Mouse (Mus musculus) adipocyte (in vitro differentiated cells): Measurements from ENCODE around the gene Olfr1318.

Experiments
- DNase-seq: peaks from one replicate; pipeline ENCODE4 v3.0.0-alpha.2; 2016; ENCODE audit warnings: low spot score

The Olfr1318 gene

GRCm38 (mm10) chr2:112153898-112154297 lies at the start of gene Olfr1318:
Olfr1318 (plus strand) TSS chr2:112154198.
- DNase-seq = no peak

DNA sequence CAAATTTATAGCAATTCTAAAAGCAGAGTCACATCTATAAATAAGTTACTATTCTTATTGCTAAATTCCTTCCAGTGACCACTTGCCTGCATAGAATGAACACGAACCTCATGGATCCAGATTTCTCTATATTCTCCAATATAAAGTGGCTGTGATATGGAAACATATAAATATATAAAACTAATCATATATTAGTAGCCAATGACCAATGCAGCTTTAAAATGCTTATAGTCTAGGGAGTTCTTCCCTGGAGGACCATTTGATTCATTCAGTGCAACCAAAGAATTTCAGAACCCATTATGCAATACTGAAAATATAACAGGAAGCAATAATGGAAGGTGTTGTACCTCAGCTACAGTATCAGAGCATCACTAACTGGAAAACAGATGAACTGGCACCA lies 38.7 kb upstream of the Olfr1318 start, which contains the start of gene Olfr1315-ps1:
Gene Olfr1315-ps1, minus strand, starts transcription at position 101 of the 400 bp plus-strand sequence.
- DNase-seq = no peak

DNA sequence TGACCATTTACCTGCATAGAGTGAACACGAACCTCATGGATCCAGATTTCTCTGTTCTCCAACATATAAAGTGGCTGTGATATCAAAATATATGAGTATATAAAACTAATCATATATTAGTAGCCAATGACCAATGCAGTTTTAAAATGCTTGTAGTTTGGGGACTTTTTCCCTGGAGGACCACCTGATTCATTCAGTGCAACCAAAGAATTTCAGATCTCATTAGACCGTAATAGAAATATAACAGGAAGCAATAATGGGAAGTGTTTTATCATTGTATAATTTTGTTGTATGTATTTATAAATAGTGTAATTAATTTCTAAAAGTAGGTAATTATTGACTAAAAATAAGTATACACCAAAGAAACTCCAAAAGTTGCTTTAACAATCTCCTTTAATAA lies 19.1 kb upstream of the Olfr1318 start, which contains the start of gene Olfr1316:
Gene Olfr1316, minus strand, starts transcription at position 101 of the 400 bp plus-strand sequence.
- DNase-seq = no peak

GRCm38 (mm10) chr2:112140029-112140428 lies 14.0 kb upstream of the Olfr1318 start, which contains the start of gene Olfr1317:
Olfr1317 (plus strand) TSS chr2:112140329.
- no peak for DNase-seq

GRCm38 (mm10) chr2:112196859-112197258 lies 42.9 kb downstream of the Olfr1318 start:
- peak; percentile 74 for DNase-seq

GRCm38 (mm10) chr2:112203056-112203455 lies 49.1 kb downstream of the Olfr1318 start:
- DNase-seq = no peak
